Mouse (Mus musculus): Measurements from ENCODE around the gene Washc4. TPM values are rescaled to one million over a fixed set of nuclear protein-coding genes. Genes with fewer than 3 reads are reported as not detected.

Washc4 gene
- polyA plus RNA-seq, 1 experiment from 2014 or later: 36.5 TPM

- DNase-seq (ENCODE audit: low spot score) (no peak), ATAC-seq (replicated peaks; ENCODE audit: low FRiP score) (no peak)
- no peaks in the 10 kb centered on the region; the same call in 1 of the 2 replicates for H3K36me3 ChIP-seq (ENCODE audit: control insufficient read depth, insufficient read depth, low read length)
- no peak overlapping the region for H3K9ac ChIP-seq (ENCODE audit: low read length)
- H3K4me1 ChIP-seq (replicated peaks; ENCODE audit: control insufficient read depth, insufficient read depth, low read length): peaks cover 4% of the 10 kb centered on the region; the same call in 1 of the 2 replicates
- 77% methylated on average over 7 of the region's 7 CpGs for WGBS
- H3K9me3 ChIP-seq (ENCODE audit: control insufficient read depth, low read length): no peaks in the 10 kb centered on the region
- no peaks in the 10 kb centered on the region for H3K27me3 ChIP-seq (ENCODE audit: control insufficient read depth, insufficient read depth, low read length)
- no peak overlapping the region for H3K4me3 ChIP-seq (ENCODE audit: low read depth, low read length)
- no peak overlapping the region for H3K27ac ChIP-seq (ENCODE audit: low read depth, low read length)
- no peak overlapping the region for H3K4me2 ChIP-seq (ENCODE audit: low read depth, low read length, severe bottlenecking)
These were observed 89.3 kb downstream of the Washc4 start for GRCm38 (mm10) chr10:83632806-83633374.

- no peaks in the 10 kb centered on the region for H3K27me3 ChIP-seq (ENCODE audit: control insufficient read depth, insufficient read depth, low read length)
- no peaks in the 10 kb centered on the region for H3K9me3 ChIP-seq (ENCODE audit: control insufficient read depth, low read length)
- H3K36me3 ChIP-seq (ENCODE audit: control insufficient read depth, insufficient read depth, low read length): no peaks in the 10 kb centered on the region
- H3K9ac ChIP-seq (ENCODE audit: low read length): no peak overlapping the region
- no peak for DNase-seq (ENCODE audit: low spot score)
- H3K4me2 ChIP-seq (ENCODE audit: low read depth, low read length, severe bottlenecking): no peak overlapping the region
- no peak; the same call in 1 of the 2 replicates for ATAC-seq (replicated peaks; ENCODE audit: low FRiP score)
- peaks cover 4% of the 10 kb centered on the region; the same call in 1 of the 2 replicates for H3K4me1 ChIP-seq (replicated peaks; ENCODE audit: control insufficient read depth, insufficient read depth, low read length)
- no peak overlapping the region for H3K4me3 ChIP-seq (ENCODE audit: low read depth, low read length)
- WGBS: 43% methylated on average over 5 of the region's 5 CpGs
- H3K27ac ChIP-seq (ENCODE audit: low read depth, low read length): no peak overlapping the region
These were observed 90.9 kb downstream of the Washc4 start for GRCm38 (mm10) chr10:83634461-83634860.

GRCm38 (mm10) chr10:83636191-83636590 lies 92.6 kb downstream of the Washc4 start:
- WGBS: 83% methylated on average over 2 of the region's 2 CpGs

GRCm38 (mm10) chr10:83637295-83637694 lies 93.7 kb downstream of the Washc4 start:
- Histone ChIP-seq H3K27ac (ENCODE audit: low read depth, low read length) (no peak overlapping the region), H3K36me3 (ENCODE audit: control insufficient read depth, insufficient read depth, low read length) (no peaks in the 10 kb centered on the region), H3K4me1 (replicated peaks; ENCODE audit: control insufficient read depth, insufficient read depth, low read length) (peaks cover 4% of the 10 kb centered on the region; the same call in 1 of the 2 replicates), H3K9ac (ENCODE audit: low read length) (no peak overlapping the region), H3K27me3 (ENCODE audit: control insufficient read depth, insufficient read depth, low read length) (no peaks in the 10 kb centered on the region), H3K4me2 (ENCODE audit: low read depth, low read length, severe bottlenecking) (no peak overlapping the region), H3K4me3 (ENCODE audit: low read depth, low read length) (no peak overlapping the region), H3K9me3 (ENCODE audit: control insufficient read depth, low read length) (no peaks in the 10 kb centered on the region)
- DNase-seq (ENCODE audit: low spot score): no peak
- no peak for ATAC-seq (replicated peaks; ENCODE audit: low FRiP score)
- 71% methylated on average over 6 of the region's 6 CpGs for WGBS

More at GRCm38 (mm10) chr10:83636191-83636590, 92.6 kb downstream of the Washc4 start:
- no peaks in the 10 kb centered on the region for H3K9me3 ChIP-seq (ENCODE audit: control insufficient read depth, low read length)
- H3K9ac ChIP-seq (ENCODE audit: low read length): no peak overlapping the region
- no peaks in the 10 kb centered on the region for H3K36me3 ChIP-seq (ENCODE audit: control insufficient read depth, insufficient read depth, low read length)
- peaks cover 4% of the 10 kb centered on the region; the same call in 1 of the 2 replicates for H3K4me1 ChIP-seq (replicated peaks; ENCODE audit: control insufficient read depth, insufficient read depth, low read length)
- no peak overlapping the region for H3K4me3 ChIP-seq (ENCODE audit: low read depth, low read length)
- ATAC-seq (replicated peaks; ENCODE audit: low FRiP score): no peak
- H3K27ac ChIP-seq (ENCODE audit: low read depth, low read length): no peak overlapping the region
- H3K27me3 ChIP-seq (ENCODE audit: control insufficient read depth, insufficient read depth, low read length): no peaks in the 10 kb centered on the region
- no peak overlapping the region for H3K4me2 ChIP-seq (ENCODE audit: low read depth, low read length, severe bottlenecking)
- DNase-seq (ENCODE audit: low spot score): no peak

GRCm38 (mm10) chr10:83639881-83640386 lies 96.4 kb downstream of the Washc4 start:
- no peak overlapping the region for H3K9ac ChIP-seq (ENCODE audit: low read length)
- DNase-seq (ENCODE audit: low spot score) (no peak), ATAC-seq (replicated peaks; ENCODE audit: low FRiP score) (no peak)
- H3K4me3 ChIP-seq (ENCODE audit: low read depth, low read length): no peak overlapping the region
- H3K4me1 ChIP-seq (replicated peaks; ENCODE audit: control insufficient read depth, insufficient read depth, low read length): no peaks in the 10 kb centered on the region; the same call in 1 of the 2 replicates
- no peak overlapping the region for H3K27ac ChIP-seq (ENCODE audit: low read depth, low read length)
- H3K36me3 ChIP-seq (ENCODE audit: control insufficient read depth, insufficient read depth, low read length): no peaks in the 10 kb centered on the region
- H3K9me3 ChIP-seq (ENCODE audit: control insufficient read depth, low read length): no peaks in the 10 kb centered on the region
- H3K27me3 ChIP-seq (ENCODE audit: control insufficient read depth, insufficient read depth, low read length): no peaks in the 10 kb centered on the region
- 68% methylated on average over 10 of the region's 10 CpGs for WGBS
- H3K4me2 ChIP-seq (ENCODE audit: low read depth, low read length, severe bottlenecking): no peak overlapping the region

- Histone ChIP-seq H3K36me3 (ENCODE audit: control insufficient read depth, insufficient read depth, low read length) (no peaks in the 10 kb centered on the region), H3K4me2 (ENCODE audit: low read depth, low read length, severe bottlenecking) (no peak overlapping the region), H3K4me3 (ENCODE audit: low read depth, low read length) (no peak overlapping the region), H3K27me3 (ENCODE audit: control insufficient read depth, insufficient read depth, low read length) (no peaks in the 10 kb centered on the region), H3K4me1 (replicated peaks; ENCODE audit: control insufficient read depth, insufficient read depth, low read length) (no peaks in the 10 kb centered on the region; the same call in 1 of the 2 replicates), H3K27ac (ENCODE audit: low read depth, low read length) (no peak overlapping the region), H3K9ac (ENCODE audit: low read length) (no peak overlapping the region), H3K9me3 (ENCODE audit: control insufficient read depth, low read length) (no peaks in the 10 kb centered on the region)
- WGBS: 94% methylated on average over 3 of the region's 3 CpGs
- ATAC-seq (replicated peaks; ENCODE audit: low FRiP score) (no peak), DNase-seq (ENCODE audit: low spot score) (no peak)
These were observed 98.1 kb downstream of the Washc4 start for GRCm38 (mm10) chr10:83641641-83642040.

GRCm38 (mm10) chr10:83644167-83644566 lies 100.6 kb downstream of the Washc4 start:
- no peak for DNase-seq (ENCODE audit: low spot score)
- Histone ChIP-seq H3K4me2 (ENCODE audit: low read depth, low read length, severe bottlenecking) (no peak overlapping the region), H3K27me3 (ENCODE audit: control insufficient read depth, insufficient read depth, low read length) (no peaks in the 10 kb centered on the region), H3K4me1 (replicated peaks; ENCODE audit: control insufficient read depth, insufficient read depth, low read length) (no peaks in the 10 kb centered on the region; the same call in 1 of the 2 replicates), H3K9ac (ENCODE audit: low read length) (no peak overlapping the region), H3K27ac (ENCODE audit: low read depth, low read length) (no peak overlapping the region), H3K36me3 (ENCODE audit: control insufficient read depth, insufficient read depth, low read length) (no peaks in the 10 kb centered on the region), H3K9me3 (ENCODE audit: control insufficient read depth, low read length) (no peaks in the 10 kb centered on the region), H3K4me3 (ENCODE audit: low read depth, low read length) (no peak overlapping the region)
- WGBS: 80% methylated on average over 8 of the region's 8 CpGs
- no peak for ATAC-seq (replicated peaks; ENCODE audit: low FRiP score)

GRCm38 (mm10) chr10:83644865-83645715 lies 101.5 kb downstream of the Washc4 start:
- 65% methylated on average over 16 of the region's 16 CpGs for WGBS
- no peak for ATAC-seq (replicated peaks; ENCODE audit: low FRiP score)
- no peak for DNase-seq (ENCODE audit: low spot score)
- no peaks in the 10 kb centered on the region for H3K9me3 ChIP-seq (ENCODE audit: control insufficient read depth, low read length)
- no peaks in the 10 kb centered on the region for H3K27me3 ChIP-seq (ENCODE audit: control insufficient read depth, insufficient read depth, low read length)
- H3K9ac ChIP-seq (ENCODE audit: low read length): peak overlapping the region; percentile 20; the same call in 1 of the 2 replicates
- no peaks in the 10 kb centered on the region for H3K36me3 ChIP-seq (ENCODE audit: control insufficient read depth, insufficient read depth, low read length)
- H3K4me1 ChIP-seq (replicated peaks; ENCODE audit: control insufficient read depth, insufficient read depth, low read length): no peaks in the 10 kb centered on the region; the same call in 1 of the 2 replicates
- no peak overlapping the region for H3K4me3 ChIP-seq (ENCODE audit: low read depth, low read length)
- no peak overlapping the region for H3K4me2 ChIP-seq (ENCODE audit: low read depth, low read length, severe bottlenecking)
- H3K27ac ChIP-seq (ENCODE audit: low read depth, low read length): 0 out of 2 replicates have a peak overlapping the region, but pooled peaks have one; percentile 25

Measured in forebrain, embryonic 11.5 days (tissue).